Mouse (Mus musculus) testis, adult 2 months (tissue): ENCODE measurements at regions not wholly inside any gene's neighbourhood (a gene's known extent, or its start where the extent isn't known, plus 50 kb on each side); places are given as distances from the start of the nearest gene placed in this dataset.

Experiments
- H3K27ac ChIP-seq: fragments of 200-500 bp; 2 replicates; pipeline ENCODE4 v1.5.1; 2012; ENCODE audit warnings: low read depth, low read length; ENCODE audit not compliant: control insufficient read depth, insufficient read depth
- H3K27me3 ChIP-seq: fragments of 200-500 bp; 2 replicates; pipeline ENCODE4 v1.6.1; 2012; ENCODE audit warnings: mild to moderate bottlenecking, low read length, moderate library complexity; ENCODE audit not compliant: control insufficient read depth, insufficient read depth
- H3K36me3 ChIP-seq: fragments of 200-500 bp; 2 replicates; pipeline ENCODE4 v1.6.1; 2012; ENCODE audit warnings: mild to moderate bottlenecking, low read length; ENCODE audit not compliant: control insufficient read depth, insufficient read depth
- H3K4me1 ChIP-seq: fragments of 200-500 bp; 2 replicates; pipeline ENCODE4 v1.6.1; 2012; ENCODE audit warnings: low read length; ENCODE audit not compliant: control insufficient read depth, insufficient read depth
- H3K4me3 ChIP-seq: fragments of 200-500 bp; 2 replicates; pipeline ENCODE4 v1.5.1; 2012; ENCODE audit warnings: low read depth, mild to moderate bottlenecking, low read length, moderate library complexity, mixed read lengths; ENCODE audit not compliant: control insufficient read depth
- CTCF ChIP-seq: fragments of 200-500 bp; IDR thresholded peaks from 2 replicates; pipeline ENCODE4 v1.5.1; 2012; ENCODE audit warnings: low read depth, mild to moderate bottlenecking, inconsistent platforms, low read length, moderate library complexity; ENCODE audit not compliant: control insufficient read depth, insufficient read depth, insufficient replicate concordance
- POLR2A ChIP-seq: fragments of 200-500 bp; IDR thresholded peaks from 2 replicates; pipeline ENCODE4 v1.6.1; 2012; ENCODE audit warnings: low read depth, mild to moderate bottlenecking, inconsistent platforms, low read length, moderate library complexity; ENCODE audit not compliant: control insufficient read depth

- no peak overlapping the region for H3K4me3 ChIP-seq
- H3K27me3 ChIP-seq = no peaks in the 10 kb centered on the region
- no peaks in the 10 kb centered on the region for H3K36me3 ChIP-seq
- TF ChIP-seq CTCF (no peak), POLR2A (no peak)
- no peak overlapping the region for H3K27ac ChIP-seq
- H3K4me1 ChIP-seq = no peaks in the 10 kb centered on the region
These were observed 2865.5 kb upstream of the Gm12353 start for GRCm38 (mm10) chr4:16739785-16740184.
